Comparison of ENCODE assay signal across 8 mouse cellular contexts in genomic region chr2:119744163-119745111, GRCm38 (mm10). TPM values are rescaled to one million over a fixed set of nuclear protein-coding genes. Genes with fewer than 3 reads are reported as not detected.
DNase-seq lines count a peak whose midpoint lies in the region; ATAC-seq and TF ChIP-seq lines count a peak whose summit lies in the region.

No protein-coding gene starts in this region.

- TF ChIP-seq CTCF in stomach, postnatal 0 days (IDR thresholded peaks at IDR 0.05; ENCODE audit: low read depth): peak; percentile 35

- ATAC-seq in heart, embryonic 14.5 days (ENCODE audit: insufficient number of reproducible peaks, insufficient read depth, low FRiP score, low read depth): peak; percentile 25; the same call in 1 of the 2 replicates
- ATAC-seq in megakaryocyte, adult 5-6 weeks (ENCODE audit: poor library complexity, severe bottlenecking): peak; percentile 13; the same call in 1 of the 2 replicates
- peak; percentile 90 for ATAC-seq in stomach, postnatal 0 days (ENCODE audit: low FRiP score, low TSS enrichment)

- peak; percentile 17 to 25 for DNase-seq in cerebellum, postnatal 10 days
- DNase-seq in cerebellum, postnatal 4 days (ENCODE audit: low spot score in 2 of 2): no peak
- DNase-seq in c-Kit-positive CD71-positive TER-119-positive erythroid progenitor cells, embryonic 14.5 days (ENCODE audit: low spot score): peak; percentile 57
- DNase-seq in kidney, postnatal 36 days: peak; percentile 29 to 55
- peak; percentile 96 for DNase-seq in stomach, postnatal 0 days (ENCODE audit: low spot score)
- DNase-seq in left cerebral cortex, adult 9 months (ENCODE audit: low spot score in 2 of 2): no peak

- peak overlapping the region; percentile 24 to 26; a peak in 2 of 4 replicates for H3K27ac ChIP-seq in heart, embryonic 14.5 days (replicated peaks in 1 of 2; ENCODE audit: control insufficient read depth in 1 of 2, insufficient read depth in 1 of 2, low read depth in 2 of 2, low read length in 2 of 2)
- peak overlapping the region; percentile 91 for H3K27ac ChIP-seq in stomach, postnatal 0 days (replicated peaks)

- 3% methylated on average over 44 of the region's 46 CpGs for WGBS in heart, embryonic 14.5 days
- WGBS in stomach, postnatal 0 days: 11% methylated on average over 46 of the region's 46 CpGs

- peaks cover 20% of the 10 kb centered on the region for H3K27me3 ChIP-seq in heart, embryonic 14.5 days (ENCODE audit: control insufficient read depth, insufficient read depth, low read length)
- no peaks in the 10 kb centered on the region for H3K27me3 ChIP-seq in stomach, postnatal 0 days (ENCODE audit: control insufficient read depth, insufficient read depth, low read length)

- H3K4me3 ChIP-seq in heart, embryonic 14.5 days (ENCODE audit: control insufficient read depth in 1 of 2, insufficient read depth in 1 of 2, low read depth in 1 of 2, low read length in 2 of 2): peak overlapping the region; percentile 26 to 34
- peak overlapping the region; percentile 68 for H3K4me3 ChIP-seq in stomach, postnatal 0 days (ENCODE audit: low read depth, low read length)

- H3K4me2 ChIP-seq in heart, embryonic 14.5 days (ENCODE audit: low read length): peak overlapping the region; percentile 100
- H3K4me2 ChIP-seq in stomach, postnatal 0 days (replicated peaks; ENCODE audit: low read depth): peak overlapping the region; percentile 100

- H3K36me3 ChIP-seq in heart, embryonic 14.5 days (ENCODE audit: control insufficient read depth, insufficient read depth, low read length): no peaks in the 10 kb centered on the region
- no peaks in the 10 kb centered on the region for H3K36me3 ChIP-seq in stomach, postnatal 0 days (ENCODE audit: control insufficient read depth, insufficient read depth, low read length)

- TF ChIP-seq EP300 in stomach, postnatal 0 days (optimal IDR thresholded peaks at IDR 0.05): no peak

- no peaks in the 10 kb centered on the region for H3K9me3 ChIP-seq in heart, embryonic 14.5 days (ENCODE audit: control insufficient read depth, low read length)
- H3K9me3 ChIP-seq in stomach, postnatal 0 days (ENCODE audit: control insufficient read depth, low read length): no peaks in the 10 kb centered on the region

- H3K4me1 ChIP-seq in heart, embryonic 14.5 days (ENCODE audit: control insufficient read depth in 2 of 2, insufficient read depth in 2 of 2, low read length in 2 of 2): peaks cover 21 to 31% of the 10 kb centered on the region in 2 experiments; a peak in 3 of 4 replicates
- H3K4me1 ChIP-seq in stomach, postnatal 0 days (replicated peaks; ENCODE audit: control insufficient read depth, insufficient read depth): peaks cover 3% of the 10 kb centered on the region; the same call in 1 of the 2 replicates

- peak overlapping the region; percentile 56 for H3K9ac ChIP-seq in heart, embryonic 14.5 days (ENCODE audit: low read length)
- peak overlapping the region; percentile 23; the same call in 1 of the 2 replicates for H3K9ac ChIP-seq in stomach, postnatal 0 days (ENCODE audit: low read length)

RNA-seq across cellular contexts. Expression of gene Itpka, which starts 2.3 kb away (rescaled TPM):
- 2.1 and 2.4 TPM in 2 replicates for polyA plus RNA-seq in heart, embryonic 14.5 days (2014; fragmentation: Nextera tagmentation; extraction: Ambion mirVana)
- total RNA-seq in megakaryocyte, adult 5-6 weeks (2015): 0.07 and 0.23 TPM in 2 replicates
- 0.37 and 1.0 TPM in 2 replicates for total RNA-seq in megakaryocyte, adult 5-6 weeks (2017)
- polyA plus RNA-seq in stomach, postnatal 0 days (2015; fragmentation: Nextera tagmentation; extraction: Ambion mirVana): 9.8 and 12.1 TPM in 2 replicates

RNA-seq across cellular contexts. Expression of gene Ltk, which starts 15.8 kb away (rescaled TPM):
- 0.23 and 0.32 TPM in 2 replicates for polyA plus RNA-seq in heart, embryonic 14.5 days (2014; fragmentation: Nextera tagmentation; extraction: Ambion mirVana)
- total RNA-seq in megakaryocyte, adult 5-6 weeks (2015): not detected in 2 replicates
- not detected in 2 replicates for total RNA-seq in megakaryocyte, adult 5-6 weeks (2017)
- 2.2 and 2.3 TPM in 2 replicates for polyA plus RNA-seq in stomach, postnatal 0 days (2015; fragmentation: Nextera tagmentation; extraction: Ambion mirVana)

RNA-seq across cellular contexts. Expression of gene Rpap1, which starts 42.9 kb away (rescaled TPM):
- polyA plus RNA-seq in heart, embryonic 14.5 days (2014; fragmentation: Nextera tagmentation; extraction: Ambion mirVana): 16.8 and 17.6 TPM in 2 replicates
- total RNA-seq in megakaryocyte, adult 5-6 weeks (2015): 2.9 and 3.9 TPM in 2 replicates
- 5.0 and 6.4 TPM in 2 replicates for total RNA-seq in megakaryocyte, adult 5-6 weeks (2017)
- polyA plus RNA-seq in stomach, postnatal 0 days (2015; fragmentation: Nextera tagmentation; extraction: Ambion mirVana): 10.1 and 10.4 TPM in 2 replicates

RNA-seq across cellular contexts. Expression of gene Tyro3, which starts 53.1 kb away (rescaled TPM):
- 6.4 and 6.6 TPM in 2 replicates for polyA plus RNA-seq in heart, embryonic 14.5 days (2014; fragmentation: Nextera tagmentation; extraction: Ambion mirVana)
- total RNA-seq in megakaryocyte, adult 5-6 weeks (2015): not detected in 2 replicates
- 0.33 TPM in 1 of 2 replicates, not detected in the other for total RNA-seq in megakaryocyte, adult 5-6 weeks (2017)
- polyA plus RNA-seq in stomach, postnatal 0 days (2015; fragmentation: Nextera tagmentation; extraction: Ambion mirVana): 20.6 and 22.8 TPM in 2 replicates

Comparison
In these comparisons a context has a peak if more than half of its experiments do, and no peak if none do; other contexts are left out.
1. DNase-seq: peak in cerebellum, postnatal 10 days (2 of 2), c-Kit-positive CD71-positive TER-119-positive erythroid progenitor cells, embryonic 14.5 days (single experiment), kidney, postnatal 36 days (2 of 2) and stomach, postnatal 0 days (single experiment); none in cerebellum, postnatal 4 days (0 of 2) and left cerebral cortex, adult 9 months (0 of 2).
2. ATAC-seq: peak in every context shown above with its lines; median percentile 90 in stomach, postnatal 0 days; 25 in heart, embryonic 14.5 days; 13 in megakaryocyte, adult 5-6 weeks.